In the genomic region with DNA sequence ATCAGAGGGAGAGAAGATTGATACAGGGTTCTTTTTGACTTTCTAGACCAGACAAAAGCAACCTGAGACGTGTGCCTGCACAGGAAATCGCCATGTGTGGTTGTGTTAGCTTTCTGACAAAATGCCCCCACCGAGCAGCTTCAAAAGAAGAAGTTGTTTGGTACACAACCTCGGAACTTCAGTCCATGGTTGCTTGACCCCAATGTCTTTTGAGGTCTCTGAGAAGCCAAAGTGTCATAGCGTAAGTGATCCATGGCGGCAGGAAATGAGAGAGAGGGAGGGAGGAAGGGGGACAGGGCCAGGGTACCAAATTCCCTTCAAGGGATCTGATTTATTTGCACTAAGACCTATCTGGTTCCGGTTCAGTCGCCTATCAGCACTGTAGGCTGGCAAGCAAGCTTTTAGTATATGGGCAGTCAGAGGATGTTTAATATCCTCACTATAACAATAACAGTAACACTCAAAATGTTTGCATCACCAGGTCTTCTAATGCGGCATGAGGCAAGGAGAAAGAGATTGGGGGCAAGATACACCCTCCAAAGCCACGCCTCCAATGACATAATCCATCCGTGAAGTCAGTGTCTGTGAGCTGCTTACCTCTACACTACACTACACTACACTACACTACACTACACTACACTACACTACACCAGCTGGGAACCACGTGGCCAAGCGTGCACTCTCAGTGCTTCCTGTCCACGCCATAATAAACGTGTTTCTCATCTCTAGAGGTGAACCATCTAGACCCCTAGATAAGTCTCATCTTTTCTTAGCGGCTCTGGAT, we compare ENCODE assay signal across 9 mouse cellular contexts. TPM values are rescaled to one million over a fixed set of nuclear protein-coding genes. Genes with fewer than 3 reads are reported as not detected.
DNase-seq lines count a peak whose midpoint lies in the region; ATAC-seq and TF ChIP-seq lines count a peak whose summit lies in the region.
"Had no signal": no experiment of that assay in that cellular context is flagged by ENCODE, and none has a peak within 500 bp of the region (broad histone marks: within the 10 kb centered on the region; RNA-seq: fewer than 3 reads in every experiment).

No protein-coding gene starts in this region.

- no peak for DNase-seq in heart, postnatal 10 days
- DNase-seq in retina, embryonic 14.5 days (ENCODE audit: low spot score), result peak; percentile 9
- DNase-seq in retina, postnatal 1 day, result no peak
- DNase-seq in limb, embryonic 14.5 days (ENCODE audit: low spot score), result no peak
- no peak for DNase-seq in stomach, postnatal 0 days (ENCODE audit: low spot score)

- H3K27me3 ChIP-seq in heart, embryonic 13.5 days (replicated peaks), result peaks cover 33% of the 10 kb centered on the region
- H3K27me3 ChIP-seq in limb, embryonic 14.5 days (ENCODE audit: control insufficient read depth, insufficient read depth, low read length), result no peaks in the 10 kb centered on the region
- H3K27me3 ChIP-seq in stomach, postnatal 0 days (ENCODE audit: control insufficient read depth, insufficient read depth, low read length), result no peaks in the 10 kb centered on the region
- peaks cover 31% of the 10 kb centered on the region for H3K27me3 ChIP-seq in forebrain, embryonic 13.5 days
- H3K27me3 ChIP-seq in hindbrain, embryonic 16.5 days (replicated peaks; ENCODE audit: control insufficient read depth, insufficient read depth, low read length), result peaks cover 4% of the 10 kb centered on the region

- H3K9ac ChIP-seq in heart, embryonic 13.5 days, result no peak overlapping the region
- H3K9ac ChIP-seq in limb, embryonic 14.5 days (ENCODE audit: low read depth, low read length, severe bottlenecking), result no peak overlapping the region
- no peak overlapping the region for H3K9ac ChIP-seq in stomach, postnatal 0 days (ENCODE audit: low read length)
- no peak overlapping the region for H3K9ac ChIP-seq in forebrain, embryonic 13.5 days
- no peak overlapping the region for H3K9ac ChIP-seq in hindbrain, embryonic 16.5 days (ENCODE audit: low read depth, low read length)

- no peak for TF ChIP-seq EP300 in stomach, postnatal 0 days (optimal IDR thresholded peaks at IDR 0.05)

- peak overlapping the region; percentile 96 for H3K4me2 ChIP-seq in heart, embryonic 13.5 days
- peak overlapping the region; percentile 84; the same call in 1 of the 2 replicates for H3K4me2 ChIP-seq in limb, embryonic 14.5 days (replicated peaks; ENCODE audit: low read depth, low read length, severe bottlenecking)
- H3K4me2 ChIP-seq in stomach, postnatal 0 days (replicated peaks; ENCODE audit: low read depth), result 0 out of 2 replicates have a peak overlapping the region, but pooled peaks have one; percentile 83
- H3K4me2 ChIP-seq in forebrain, embryonic 13.5 days, result no peak overlapping the region
- no peak overlapping the region for H3K4me2 ChIP-seq in hindbrain, embryonic 16.5 days (ENCODE audit: low read length)

- peaks cover 7% of the 10 kb centered on the region; the same call in 1 of the 2 replicates for H3K4me1 ChIP-seq in heart, embryonic 13.5 days
- 0 out of 2 replicates have a peak, but pooled peaks cover 4% of the 10 kb centered on the region for H3K4me1 ChIP-seq in limb, embryonic 14.5 days (ENCODE audit: control insufficient read depth, insufficient read depth, low read length)
- H3K4me1 ChIP-seq in stomach, postnatal 0 days (replicated peaks; ENCODE audit: control insufficient read depth, insufficient read depth), result no peaks in the 10 kb centered on the region
- peaks cover 11% of the 10 kb centered on the region for H3K4me1 ChIP-seq in forebrain, embryonic 13.5 days
- H3K4me1 ChIP-seq in hindbrain, embryonic 16.5 days (ENCODE audit: control insufficient read depth, insufficient read depth, low read depth, low read length), result peaks cover 9% of the 10 kb centered on the region

- no peak for TF ChIP-seq CTCF in stomach, postnatal 0 days (IDR thresholded peaks at IDR 0.05; ENCODE audit: low read depth)

- intact Hi-C loops in heart, postnatal 10 days (cut with DNase I), result loop anchor here (5.0 kb wide), 2 partner anchors 80 to 400 kb away; no protein-coding TSS in a partner anchor

- TF ChIP-seq POLR2A in limb, embryonic 14.5 days (IDR thresholded peaks at IDR 0.05; ENCODE audit: borderline replicate concordance, extremely low read depth, insufficient read depth, insufficient read length), result no peak

- no peak overlapping the region for H3K27ac ChIP-seq in heart, embryonic 13.5 days (replicated peaks)
- no peak overlapping the region for H3K27ac ChIP-seq in limb, embryonic 14.5 days (replicated peaks; ENCODE audit: low read depth, low read length)
- H3K27ac ChIP-seq in stomach, postnatal 0 days (replicated peaks), result no peak overlapping the region
- no peak overlapping the region for H3K27ac ChIP-seq in forebrain, embryonic 13.5 days
- no peak overlapping the region for H3K27ac ChIP-seq in hindbrain, embryonic 16.5 days (ENCODE audit: low read depth, low read length)
- H3K27ac ChIP-seq: layer of hippocampus, adult 2 months had no signal

- no peaks in the 10 kb centered on the region for H3K36me3 ChIP-seq in heart, embryonic 13.5 days
- no peaks in the 10 kb centered on the region for H3K36me3 ChIP-seq in limb, embryonic 14.5 days (ENCODE audit: control insufficient read depth, insufficient read depth, low read length)
- H3K36me3 ChIP-seq in stomach, postnatal 0 days (ENCODE audit: control insufficient read depth, insufficient read depth, low read length), result no peaks in the 10 kb centered on the region
- no peaks in the 10 kb centered on the region for H3K36me3 ChIP-seq in forebrain, embryonic 13.5 days (ENCODE audit: poor library complexity, severe bottlenecking)
- no peaks in the 10 kb centered on the region for H3K36me3 ChIP-seq in hindbrain, embryonic 16.5 days (ENCODE audit: control insufficient read depth, insufficient read depth, low read length)

- H3K9me3 ChIP-seq in heart, embryonic 13.5 days, result no peaks in the 10 kb centered on the region
- H3K9me3 ChIP-seq in limb, embryonic 14.5 days (ENCODE audit: control insufficient read depth, low read length), result no peaks in the 10 kb centered on the region
- no peaks in the 10 kb centered on the region for H3K9me3 ChIP-seq in stomach, postnatal 0 days (ENCODE audit: control insufficient read depth, low read length)
- no peaks in the 10 kb centered on the region for H3K9me3 ChIP-seq in forebrain, embryonic 13.5 days (replicated peaks)
- H3K9me3 ChIP-seq in hindbrain, embryonic 16.5 days (ENCODE audit: control insufficient read depth, low read length), result no peaks in the 10 kb centered on the region

- no peak for ATAC-seq in heart, embryonic 13.5 days (ENCODE audit: extremely low read depth, insufficient number of reproducible peaks, low FRiP score, low TSS enrichment)
- no peak for ATAC-seq in limb, embryonic 14.5 days (ENCODE audit: low FRiP score, low read depth)
- no peak for ATAC-seq in stomach, postnatal 0 days (ENCODE audit: low FRiP score, low TSS enrichment)
- ATAC-seq in forebrain, embryonic 13.5 days, result no peak
- ATAC-seq in hindbrain, embryonic 16.5 days, result no peak

- no peak overlapping the region for H3K4me3 ChIP-seq in heart, embryonic 13.5 days
- peak overlapping the region; percentile 59; the same call in 1 of the 2 replicates for H3K4me3 ChIP-seq in limb, embryonic 14.5 days (replicated peaks; ENCODE audit: low read length)
- no peak overlapping the region for H3K4me3 ChIP-seq in stomach, postnatal 0 days (ENCODE audit: low read depth, low read length)
- H3K4me3 ChIP-seq in forebrain, embryonic 13.5 days, result no peak overlapping the region
- no peak overlapping the region for H3K4me3 ChIP-seq in hindbrain, embryonic 16.5 days (ENCODE audit: low read length)

- WGBS in heart, embryonic 13.5 days, result 63% methylated on average over 16 of the region's 16 CpGs
- WGBS in limb, embryonic 14.5 days, result 71% methylated on average over 16 of the region's 16 CpGs
- 71% methylated on average over 16 of the region's 16 CpGs for WGBS in stomach, postnatal 0 days
- 76% methylated on average over 16 of the region's 16 CpGs for WGBS in forebrain, embryonic 13.5 days
- WGBS in hindbrain, embryonic 16.5 days, result 80% methylated on average over 16 of the region's 16 CpGs

RNA-seq across cellular contexts. Expression of a gene that starts 0.7 kb away (rescaled TPM):
- polyA plus RNA-seq in heart, embryonic 13.5 days (2015; fragmentation: Nextera tagmentation; extraction: Ambion mirVana), result 0.25 and 0.56 TPM in 2 replicates
- total RNA-seq in heart, postnatal 10 days (2021), result 1 to 10 TPM; 3.4 to 4.2 TPM
- 1.9 and 2.5 TPM in 2 replicates for polyA plus RNA-seq in limb, embryonic 14.5 days (2012; rRNA removed)
- 3.2 and 3.4 TPM in 2 replicates for polyA plus RNA-seq in limb, embryonic 14.5 days (2014; fragmentation: Nextera tagmentation; extraction: Ambion mirVana)
- polyA plus RNA-seq in stomach, postnatal 0 days (2015; fragmentation: Nextera tagmentation; extraction: Ambion mirVana), result 0.74 and 0.75 TPM in 2 replicates
- polyA plus RNA-seq in forebrain, embryonic 13.5 days (2015; fragmentation: Nextera tagmentation; extraction: Ambion mirVana), result 0.11 and 0.13 TPM in 2 replicates
- polyA plus RNA-seq in hindbrain, embryonic 16.5 days (2015; fragmentation: Nextera tagmentation; extraction: Ambion mirVana), result 0.31 and 0.55 TPM in 2 replicates

RNA-seq across cellular contexts. Expression of a gene that starts 1.3 kb away (rescaled TPM):
- 103 and 119 TPM in 2 replicates for polyA plus RNA-seq in heart, embryonic 13.5 days (2015; fragmentation: Nextera tagmentation; extraction: Ambion mirVana)
- 100 to 1,000 TPM in 1 of 2 experiments, 10 to 100 TPM in 1; 97.7 to 106 TPM for total RNA-seq in heart, postnatal 10 days (2021)
- polyA plus RNA-seq in limb, embryonic 14.5 days (2012; rRNA removed), result 84.1 and 103 TPM in 2 replicates
- 94.1 and 106 TPM in 2 replicates for polyA plus RNA-seq in limb, embryonic 14.5 days (2014; fragmentation: Nextera tagmentation; extraction: Ambion mirVana)
- polyA plus RNA-seq in stomach, postnatal 0 days (2015; fragmentation: Nextera tagmentation; extraction: Ambion mirVana), result 178 and 181 TPM in 2 replicates
- polyA plus RNA-seq in forebrain, embryonic 13.5 days (2015; fragmentation: Nextera tagmentation; extraction: Ambion mirVana), result 78.4 and 87.2 TPM in 2 replicates
- 109 and 118 TPM in 2 replicates for polyA plus RNA-seq in hindbrain, embryonic 16.5 days (2015; fragmentation: Nextera tagmentation; extraction: Ambion mirVana)

RNA-seq across cellular contexts. Expression of a gene that starts 24.2 kb away (rescaled TPM):
- 25.9 and 28.0 TPM in 2 replicates for polyA plus RNA-seq in heart, embryonic 13.5 days (2015; fragmentation: Nextera tagmentation; extraction: Ambion mirVana)
- total RNA-seq in heart, postnatal 10 days (2021), result 1 to 10 TPM; 7.8 to 8.3 TPM
- polyA plus RNA-seq in limb, embryonic 14.5 days (2012; rRNA removed), result 16.7 and 34.6 TPM in 2 replicates
- polyA plus RNA-seq in limb, embryonic 14.5 days (2014; fragmentation: Nextera tagmentation; extraction: Ambion mirVana), result 46.0 and 50.9 TPM in 2 replicates
- 46.6 and 47.5 TPM in 2 replicates for polyA plus RNA-seq in stomach, postnatal 0 days (2015; fragmentation: Nextera tagmentation; extraction: Ambion mirVana)
- 50.9 and 58.7 TPM in 2 replicates for polyA plus RNA-seq in forebrain, embryonic 13.5 days (2015; fragmentation: Nextera tagmentation; extraction: Ambion mirVana)
- 29.3 and 36.5 TPM in 2 replicates for polyA plus RNA-seq in hindbrain, embryonic 16.5 days (2015; fragmentation: Nextera tagmentation; extraction: Ambion mirVana)

Comparison
In these comparisons a context has a peak if more than half of its experiments do, and no peak if none do; other contexts are left out.
1. H3K4me2 ChIP-seq: peak in heart, embryonic 13.5 days (single experiment), limb, embryonic 14.5 days (single experiment) and stomach, postnatal 0 days (single experiment); none in forebrain, embryonic 13.5 days (single experiment) and hindbrain, embryonic 16.5 days (single experiment).